Mouse (Mus musculus) embryonic facial prominence, embryonic 12.5 days (tissue): ENCODE measurements at regions not wholly inside any gene's neighbourhood (a gene's known extent, or its start where the extent isn't known, plus 50 kb on each side); places are given as distances from the start of the nearest gene placed in this dataset.
"Not testable (repeated sequence)": the region's sequence is repeated elsewhere in the genome, so short reads cannot be mapped to it uniquely, and the experiment has no call there.

Experiments used
- ATAC-seq: fragments of 200-750 bp; cut with Nextera tagmentation; 2 replicates; pipeline ENCODE4 v1.8.0; 2017; ENCODE audit not compliant: insufficient number of reproducible peaks, insufficient read depth, low FRiP score, low TSS enrichment
- H3K27ac ChIP-seq: fragments of 300-500 bp; sonication (generic); 2 replicates; pipeline ENCODE4 v1.5.1; 2016; ENCODE audit warnings: mild to moderate bottlenecking
- H3K27me3 ChIP-seq: fragments of 300-500 bp; sonication (generic); 2 replicates; pipeline ENCODE4 v1.6.1; 2016; ENCODE audit warnings: mild to moderate bottlenecking, moderate library complexity
- H3K36me3 ChIP-seq: fragments of 300-500 bp; sonication (generic); 2 replicates; pipeline ENCODE4 v1.6.1; 2016; ENCODE audit warnings: mild to moderate bottlenecking
- H3K4me1 ChIP-seq: fragments of 300-500 bp; sonication (generic); 2 replicates; pipeline ENCODE4 v1.6.1; 2016
- H3K4me2 ChIP-seq: fragments of 300-500 bp; sonication (generic); replicated peaks from 2 replicates; pipeline ENCODE4 v1.6.1; 2016; ENCODE audit warnings: mild to moderate bottlenecking, moderate library complexity
- H3K4me3 ChIP-seq: fragments of 300-500 bp; sonication (generic); 2 replicates; pipeline ENCODE4 v1.5.1; 2016; ENCODE audit warnings: mild to moderate bottlenecking
- H3K9ac ChIP-seq: fragments of 300-500 bp; sonication (generic); 2 replicates; pipeline ENCODE4 v1.6.1; 2016; ENCODE audit warnings: mild to moderate bottlenecking, moderate library complexity
- H3K9me3 ChIP-seq: fragments of 300-500 bp; sonication (generic); 2 replicates; pipeline ENCODE4 v1.6.1; 2016; ENCODE audit warnings: mild to moderate bottlenecking, moderate library complexity
- WGBS: fragments of 180-500 bp; shearing (Covaris S2); methylation state at CpG from one replicate; pipeline ENCODE4 v1.1.7; 2016; 5-methylcytosine and 5-hydroxymethylcytosine counted together

- peak; percentile 7; the same call in 1 of the 2 replicates for ATAC-seq
- no peak overlapping the region for H3K4me3 ChIP-seq
- no peaks in the 10 kb centered on the region for H3K36me3 ChIP-seq
- no peak overlapping the region for H3K4me2 ChIP-seq
- H3K4me1 ChIP-seq, result no peaks in the 10 kb centered on the region
- peaks cover 76% of the 10 kb centered on the region for H3K9me3 ChIP-seq
- no peaks in the 10 kb centered on the region for H3K27me3 ChIP-seq
- no peak overlapping the region for H3K9ac ChIP-seq
- H3K27ac ChIP-seq, result no peak overlapping the region
- WGBS, result 71% methylated on average over 3 of the region's 3 CpGs
Measured at GRCm38 (mm10) chr4:3081953-3082950, 84.9 kb upstream of the Vmn1r2 start.

DNA sequence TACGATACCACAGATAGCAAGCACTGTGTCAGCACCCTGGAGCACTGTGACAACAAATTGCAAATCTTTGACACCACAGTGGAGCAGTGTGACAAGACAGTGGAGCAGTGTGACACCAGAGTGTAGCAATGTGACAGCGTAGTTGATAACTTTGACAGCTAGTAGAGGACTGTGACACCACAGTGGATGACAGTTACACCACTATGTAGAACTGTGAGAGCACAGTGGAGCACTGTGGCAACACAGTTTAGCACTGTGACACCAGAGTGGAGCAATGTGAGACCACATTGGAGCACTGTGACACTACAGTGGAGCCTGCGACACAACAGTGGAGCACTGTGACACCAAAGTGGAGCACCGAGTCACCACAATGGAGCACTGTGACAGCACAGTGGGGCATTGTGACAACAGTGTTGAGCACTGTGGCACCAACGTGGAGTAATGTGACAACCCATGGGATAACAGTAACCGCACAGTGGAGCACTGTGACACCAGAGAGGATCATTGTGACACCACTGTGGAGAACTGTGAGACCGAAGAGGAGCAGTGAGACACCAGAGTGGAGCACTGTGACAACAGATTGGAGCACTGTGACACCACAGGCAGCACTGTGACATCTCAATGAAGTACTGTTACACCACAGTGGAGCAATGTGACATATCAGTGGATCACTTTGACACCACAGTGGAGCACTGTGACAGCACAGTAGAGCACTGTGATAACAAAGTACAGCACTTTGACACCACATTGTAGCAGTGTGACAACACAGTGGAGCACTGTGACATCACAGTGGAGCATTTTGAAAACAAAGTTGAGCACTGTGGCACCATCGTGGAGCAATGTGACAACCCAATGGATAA lies 83.7 kb upstream of the Vmn1r2 start:
- Histone ChIP-seq H3K9me3 (peaks cover 86% of the 10 kb centered on the region), H3K4me3 (no peak overlapping the region), H3K36me3 (no peaks in the 10 kb centered on the region), H3K27me3 (no peaks in the 10 kb centered on the region), H3K27ac (no peak overlapping the region), H3K4me1 (no peaks in the 10 kb centered on the region), H3K4me2 (no peak overlapping the region), H3K9ac (no peak overlapping the region)
- peak; percentile 41; the same call in 1 of the 2 replicates for ATAC-seq
- 53% methylated on average over 8 of the region's 8 CpGs for WGBS

DNA sequence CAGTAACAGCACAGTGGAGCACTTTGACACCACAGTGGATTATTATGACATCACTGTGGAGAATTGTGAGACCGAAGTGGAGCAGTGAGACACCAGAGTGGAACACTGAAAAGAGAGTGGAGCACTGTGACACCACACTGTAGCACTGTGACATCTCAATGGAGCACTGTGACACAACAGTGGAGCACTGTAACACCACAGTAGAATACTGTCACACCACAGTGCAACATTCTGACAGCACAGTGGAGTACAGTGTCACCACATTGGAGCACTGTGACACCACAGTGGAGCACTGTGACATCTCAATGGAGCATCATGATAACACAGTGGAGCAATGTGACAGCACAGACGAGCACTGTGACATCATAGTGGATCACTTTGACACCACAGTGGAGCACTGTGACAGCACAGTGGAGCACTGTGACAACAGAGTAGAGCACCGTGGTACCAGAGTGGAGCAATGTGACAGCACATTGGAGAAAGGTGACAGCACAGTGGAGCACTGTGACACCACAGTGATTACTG lies 83.0 kb upstream of the Vmn1r2 start:
- H3K4me1 ChIP-seq, result no peaks in the 10 kb centered on the region
- H3K27ac ChIP-seq, result no peak overlapping the region
- H3K27me3 ChIP-seq, result no peaks in the 10 kb centered on the region
- 64% methylated on average over 3 of the region's 3 CpGs for WGBS
- H3K9ac ChIP-seq, result no peak overlapping the region
- H3K9me3 ChIP-seq, result peaks cover 87% of the 10 kb centered on the region
- 0 out of 2 replicates have a peak, but pooled peaks have one; percentile 6 for ATAC-seq
- no peak overlapping the region for H3K4me3 ChIP-seq
- H3K36me3 ChIP-seq, result no peaks in the 10 kb centered on the region
- H3K4me2 ChIP-seq, result no peak overlapping the region

GRCm38 (mm10) chr4:3085456-3086448 lies 81.4 kb upstream of the Vmn1r2 start:
- Histone ChIP-seq H3K36me3 (no peaks in the 10 kb centered on the region), H3K9ac (no peak overlapping the region), H3K4me2 (no peak overlapping the region), H3K9me3 (peaks cover 87% of the 10 kb centered on the region), H3K27ac (no peak overlapping the region), H3K4me3 (no peak overlapping the region), H3K27me3 (no peaks in the 10 kb centered on the region), H3K4me1 (no peaks in the 10 kb centered on the region)
- ATAC-seq, result peak; percentile 7; the same call in 1 of the 2 replicates
- WGBS, result 54% methylated on average over 6 of the region's 6 CpGs

GRCm38 (mm10) chr4:3087616-3088015 lies 79.5 kb upstream of the Vmn1r2 start:
- H3K9me3 ChIP-seq, result peaks cover 70% of the 10 kb centered on the region
- H3K4me1 ChIP-seq, H3K4me3 ChIP-seq, H3K4me2 ChIP-seq, H3K9ac ChIP-seq, H3K27me3 ChIP-seq, H3K36me3 ChIP-seq, H3K27ac ChIP-seq, ATAC-seq: not testable (repeated sequence)
- WGBS, result 77% methylated on average over 7 of the region's 7 CpGs

- 58% methylated on average over 13 of the region's 13 CpGs for WGBS
- Histone ChIP-seq H3K9me3 (peaks cover 49% of the 10 kb centered on the region), H3K9ac (no peak overlapping the region), H3K27me3 (no peaks in the 10 kb centered on the region), H3K4me3 (no peak overlapping the region), H3K36me3 (no peaks in the 10 kb centered on the region), H3K4me1 (no peaks in the 10 kb centered on the region), H3K4me2 (no peak overlapping the region), H3K27ac (no peak overlapping the region)
- no peak for ATAC-seq
Measured at GRCm38 (mm10) chr4:3089567-3090377, 77.3 kb upstream of the Vmn1r2 start.

GRCm38 (mm10) chr4:3090378-3090735 lies 76.8 kb upstream of the Vmn1r2 start:
- 0 out of 2 replicates have a peak, but pooled peaks have one; percentile 13 for ATAC-seq

DNA sequence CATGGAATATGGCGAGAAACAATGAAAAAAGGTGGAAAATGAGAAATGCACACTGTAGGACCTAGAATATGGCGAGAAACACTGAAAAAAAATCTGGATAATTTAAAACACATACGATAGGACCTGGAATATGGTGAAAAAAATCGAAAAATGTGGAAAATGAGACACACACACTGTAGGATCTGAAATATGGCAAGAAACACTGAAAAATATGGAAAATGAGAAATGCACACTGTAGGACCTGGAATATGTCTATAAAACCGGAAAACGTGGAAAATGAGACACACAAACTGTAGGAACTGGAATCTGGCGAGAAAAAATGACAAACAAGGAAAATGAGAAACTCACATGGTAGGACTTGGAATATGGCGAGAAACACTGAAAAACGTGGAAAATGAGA lies 76.4 kb upstream of the Vmn1r2 start:
- H3K4me3 ChIP-seq, result no peak overlapping the region
- 71% methylated on average over 9 of the region's 9 CpGs for WGBS
- H3K9me3 ChIP-seq, result peaks cover 39% of the 10 kb centered on the region
- no peaks in the 10 kb centered on the region for H3K27me3 ChIP-seq
- peak; percentile 77; the same call in 1 of the 2 replicates for ATAC-seq
- no peaks in the 10 kb centered on the region for H3K36me3 ChIP-seq
- H3K4me1 ChIP-seq, result no peaks in the 10 kb centered on the region
- no peak overlapping the region for H3K4me2 ChIP-seq
- H3K27ac ChIP-seq, result no peak overlapping the region
- no peak overlapping the region for H3K9ac ChIP-seq

More at GRCm38 (mm10) chr4:3090378-3090735, 76.8 kb upstream of the Vmn1r2 start:
- Histone ChIP-seq H3K36me3 (no peaks in the 10 kb centered on the region), H3K4me3 (no peak overlapping the region), H3K9ac (no peak overlapping the region), H3K9me3 (peaks cover 43% of the 10 kb centered on the region), H3K27ac (no peak overlapping the region), H3K4me2 (no peak overlapping the region), H3K4me1 (no peaks in the 10 kb centered on the region), H3K27me3 (no peaks in the 10 kb centered on the region)
- WGBS, result 67% methylated on average over 11 of the region's 11 CpGs
